Mouse (Mus musculus): ENCODE measurements around the gene Arid4a. TPM values are rescaled to one million over a fixed set of nuclear protein-coding genes. Genes with fewer than 3 reads are reported as not detected.

Arid4a gene
- total RNA-seq, 2 experiments from 2014 or later, result 19.2 to 21.1 TPM

Other genes starting within 250 kb of the Arid4a start
- gene Frmd6, start 190.5 kb upstream of the Arid4a start, total RNA-seq (2021), result 10 to 100 TPM; 32.0 to 38.6 TPM
- 100 to 1,000 TPM; 178 to 189 TPM for gene Actr10, start 78.1 kb upstream of the Arid4a start, total RNA-seq (2021)
- gene Psma3, start 41.4 kb upstream of the Arid4a start, total RNA-seq (2021), result 100 to 1,000 TPM; 337 to 352 TPM
- gene Tomm20l, start 95.4 kb downstream of the Arid4a start, total RNA-seq (2021), result 1 to 10 TPM; 2.1 to 2.6 TPM
- 10 to 100 TPM; 68.7 to 79.0 TPM for gene Timm9, start 120.7 kb downstream of the Arid4a start, total RNA-seq (2021)
- 10 to 100 TPM in 1 of 2 experiments, 1 to 10 TPM in 1; 6.1 to 10.7 TPM for gene 2700049A03Rik, start 120.9 kb downstream of the Arid4a start, total RNA-seq (2021)